Mouse (Mus musculus) MEL (cell line): ENCODE measurements around the gene Samd13. TPM values are rescaled to one million over a fixed set of nuclear protein-coding genes. Genes with fewer than 3 reads are reported as not detected.

Experiments
- DNase-seq: peaks from one replicate; pipeline ENCODE4 v3.0.0; 2011; ENCODE audit warnings: low read depth, low spot score
- H3K27ac ChIP-seq: 2 replicates; pipeline ENCODE4 v1.5.1; 2012; ENCODE audit warnings: low read depth, mild to moderate bottlenecking, control low read depth, low read length, moderate library complexity; ENCODE audit not compliant: control insufficient read depth
- H3K27me3 ChIP-seq, 2 experiments: fragments of 150-350 bp in 1 of 2; sonication (generic) in 1 of 2; 2 replicates each; pipeline ENCODE4 v1.6.1; 2012; ENCODE audit warnings: low read length in 2 of 2, mild to moderate bottlenecking in 2 of 2, improper control_type of control experiment in 1 of 2, moderate library complexity in 1 of 2; ENCODE audit not compliant: insufficient read depth in 2 of 2, control insufficient read depth in 1 of 2
- H3K36me3 ChIP-seq, 2 experiments: 2 replicates each; pipeline ENCODE4 v1.6.1; 2012 to 2014; ENCODE audit warnings: low read length in 2 of 2, improper control_type of control experiment in 1 of 2, inconsistent platforms in 1 of 2, mild to moderate bottlenecking in 1 of 2; ENCODE audit not compliant: insufficient read depth in 2 of 2, control insufficient read depth in 1 of 2
- H3K4me1 ChIP-seq, 2 experiments: fragments of 150-350 bp in 1 of 2; sonication (generic) in 1 of 2; 2 replicates each; pipeline ENCODE4 v1.6.1; 2012; ENCODE audit warnings: low read length in 2 of 2, improper control_type of control experiment in 1 of 2, mild to moderate bottlenecking in 1 of 2; ENCODE audit not compliant: insufficient read depth in 2 of 2, control insufficient read depth in 1 of 2
- H3K4me3 ChIP-seq, 2 experiments: fragments of 150-350 bp in 1 of 2; sonication (generic) in 1 of 2; 2 replicates each; pipeline ENCODE4 v1.5.1; 2012; ENCODE audit warnings: low read depth in 2 of 2, low read length in 2 of 2, mild to moderate bottlenecking in 2 of 2, moderate library complexity in 2 of 2, control low read depth in 1 of 2, improper control_type of control experiment in 1 of 2; ENCODE audit not compliant: control insufficient read depth in 1 of 2, insufficient read depth in 1 of 2
- H3K79me2 ChIP-seq: 2 replicates; pipeline ENCODE4 v1.6.1; 2012; ENCODE audit warnings: mild to moderate bottlenecking, low read length, moderate library complexity; ENCODE audit not compliant: control insufficient read depth, poor library complexity, insufficient read depth
- H3K9ac ChIP-seq: 2 replicates; pipeline ENCODE4 v1.6.1; 2012; ENCODE audit warnings: low read depth, mild to moderate bottlenecking, control low read depth, low read length, moderate library complexity; ENCODE audit not compliant: control insufficient read depth, poor library complexity, severe bottlenecking
- H3K9me3 ChIP-seq: fragments of 150-350 bp; sonication (generic); replicated peaks from 2 replicates; pipeline ENCODE4 v1.6.1; 2012; ENCODE audit warnings: mild to moderate bottlenecking, low read length, improper control_type of control experiment, moderate library complexity; ENCODE audit not compliant: insufficient read depth
- CHD1 ChIP-seq: IDR thresholded peaks from 2 replicates; pipeline ENCODE4 v1.6.1; 2012; ENCODE audit warnings: low read depth, mild to moderate bottlenecking, inconsistent platforms, low read length, improper control_type of control experiment
- CHD2 ChIP-seq: IDR thresholded peaks from 2 replicates; pipeline ENCODE4 v1.6.1; 2011; ENCODE audit warnings: low read length, improper control_type of control experiment
- CTCF ChIP-seq, 3 experiments: IDR thresholded peaks in 2 of 3; conservative IDR thresholded peaks in 1 of 3; 2 replicates each; pipeline ENCODE4 v1.5.1; 2011 to 2012; ENCODE audit warnings: low read length in 3 of 3, low read depth in 2 of 3, mild to moderate bottlenecking in 2 of 3, improper control_type of control experiment in 1 of 3, inconsistent platforms in 1 of 3, mixed read lengths in 1 of 3, moderate library complexity in 1 of 3; ENCODE audit not compliant: control insufficient read depth in 1 of 3, insufficient read depth in 1 of 3, poor library complexity in 1 of 3, severe bottlenecking in 1 of 3
- HCFC1 ChIP-seq: IDR thresholded peaks from 2 replicates; pipeline ENCODE4 v1.6.1; 2012; ENCODE audit warnings: low read depth, mild to moderate bottlenecking, inconsistent platforms, low read length, improper control_type of control experiment, moderate library complexity
- JUND ChIP-seq: IDR thresholded peaks from 2 replicates; pipeline ENCODE4 v1.6.1; 2011; ENCODE audit warnings: low read depth, mild to moderate bottlenecking, improper control_type of control experiment, low read length
- MAX ChIP-seq: IDR thresholded peaks from 2 replicates; pipeline ENCODE4 v1.6.1; 2011; ENCODE audit warnings: low read length, improper control_type of control experiment
- MYB ChIP-seq: IDR thresholded peaks from 2 replicates; pipeline ENCODE4 v1.6.1; 2011; ENCODE audit warnings: mild to moderate bottlenecking, low read depth, low read length, improper control_type of control experiment
- NRF1 ChIP-seq: IDR thresholded peaks from 2 replicates; pipeline ENCODE4 v1.6.1; 2014; ENCODE audit warnings: low read depth, mild to moderate bottlenecking, inconsistent platforms, low read length, improper control_type of control experiment, moderate library complexity; ENCODE audit not compliant: poor library complexity, insufficient read depth, severe bottlenecking
- POLR2A ChIP-seq, 2 experiments: IDR thresholded peaks; 2 replicates each; pipeline ENCODE4 v1.6.1; 2011 to 2012; ENCODE audit warnings: low read length in 2 of 2, mild to moderate bottlenecking in 2 of 2, control low read depth in 1 of 2, improper control_type of control experiment in 1 of 2, low read depth in 1 of 2, moderate library complexity in 1 of 2; ENCODE audit not compliant: control insufficient read depth in 1 of 2, insufficient read depth in 1 of 2, poor library complexity in 1 of 2
- POLR2AphosphoS2 ChIP-seq: IDR thresholded peaks from 2 replicates; pipeline ENCODE4 v1.6.1; 2011; ENCODE audit warnings: low read length, improper control_type of control experiment
- POLR2AphosphoS5 ChIP-seq: IDR thresholded peaks from 2 replicates; pipeline ENCODE4 v1.6.1; 2012; ENCODE audit warnings: low read depth, borderline replicate concordance, mild to moderate bottlenecking, inconsistent platforms, low read length, moderate library complexity, mixed read lengths
- RAD21 ChIP-seq: IDR thresholded peaks from 2 replicates; pipeline ENCODE4 v1.6.1; 2011; ENCODE audit warnings: mild to moderate bottlenecking, low read depth, low read length, improper control_type of control experiment
- SIN3A ChIP-seq: IDR thresholded peaks from 2 replicates; pipeline ENCODE4 v1.6.1; 2012; ENCODE audit warnings: low read length, improper control_type of control experiment, inconsistent platforms
- SMC3 ChIP-seq: IDR thresholded peaks from 2 replicates; pipeline ENCODE4 v1.6.1; 2011; ENCODE audit warnings: low read depth, low read length, improper control_type of control experiment
- TAL1 ChIP-seq: IDR thresholded peaks from 2 replicates; pipeline ENCODE4 v1.6.1; 2012; ENCODE audit warnings: mild to moderate bottlenecking, inconsistent platforms, low read length, moderate library complexity, mixed read lengths
- TCF12 ChIP-seq: IDR thresholded peaks from 2 replicates; pipeline ENCODE4 v1.6.1; 2014; ENCODE audit warnings: low read depth, mild to moderate bottlenecking, inconsistent platforms, low read length, improper control_type of control experiment, moderate library complexity
- UBTF ChIP-seq: IDR thresholded peaks from 2 replicates; pipeline ENCODE4 v1.6.1; 2012; ENCODE audit warnings: low read depth, mild to moderate bottlenecking, inconsistent platforms, low read length, improper control_type of control experiment, moderate library complexity, borderline replicate concordance; ENCODE audit not compliant: insufficient read depth
- USF1 ChIP-seq: IDR thresholded peaks from 2 replicates; pipeline ENCODE4 v1.6.1; 2014; ENCODE audit warnings: low read depth, mild to moderate bottlenecking, inconsistent platforms, low read length, improper control_type of control experiment, moderate library complexity
- ZMIZ1 ChIP-seq: IDR thresholded peaks from 2 replicates; pipeline ENCODE4 v1.6.1; 2012; ENCODE audit warnings: low read depth, mild to moderate bottlenecking, inconsistent platforms, low read length, improper control_type of control experiment, moderate library complexity
- polyA plus RNA-seq, 2 experiments: library from polyadenylated mRNA; stranded (reverse) in 1 of 2; unstranded in 1 of 2; fragments of >175 nt in 1 of 2; fragments of >200 nt in 1 of 2; gene quantifications; 2 replicates each; pipeline versions ENCODE4 v1.2.1 to v1.2.4; 2012; ENCODE audit warnings: low replicate concordance in 2 of 2, low read depth in 1 of 2; ENCODE audit not compliant: insufficient read length in 2 of 2, insufficient read depth in 1 of 2, missing spikeins in 1 of 2
- total RNA-seq: library from RNA; depleted of rRNA; stranded (reverse); fragments of 300-350 nt; gene quantifications from 2 replicates; pipeline ENCODE4 v1.2.3, GENCODE M21; 2012

The Samd13 gene
- total and polyA plus RNA-seq, 3 experiments: 1.1 to 1.2 TPM; not detected in 1

DNA sequence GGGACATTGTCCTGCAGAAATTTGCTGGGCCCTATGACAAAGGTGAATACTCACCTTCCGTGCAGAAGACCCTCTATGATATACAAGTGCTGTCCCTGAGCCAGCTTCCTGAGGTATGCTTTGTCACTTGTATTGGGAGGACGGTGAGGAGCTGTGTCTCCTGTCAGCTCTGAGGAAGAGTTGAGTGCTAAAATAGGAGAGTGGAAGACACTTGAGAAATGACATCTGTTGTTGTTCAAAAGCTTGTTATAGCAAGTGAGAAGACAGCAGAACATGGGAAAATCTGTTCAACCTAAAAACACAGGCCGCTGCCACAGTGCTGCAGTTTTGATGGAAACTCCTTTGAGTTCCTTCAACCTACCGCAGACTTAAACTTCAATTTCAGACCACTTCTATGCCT is 59.6 kb downstream of the Samd13 start:
- H3K27ac ChIP-seq: no peak overlapping the region

DNA sequence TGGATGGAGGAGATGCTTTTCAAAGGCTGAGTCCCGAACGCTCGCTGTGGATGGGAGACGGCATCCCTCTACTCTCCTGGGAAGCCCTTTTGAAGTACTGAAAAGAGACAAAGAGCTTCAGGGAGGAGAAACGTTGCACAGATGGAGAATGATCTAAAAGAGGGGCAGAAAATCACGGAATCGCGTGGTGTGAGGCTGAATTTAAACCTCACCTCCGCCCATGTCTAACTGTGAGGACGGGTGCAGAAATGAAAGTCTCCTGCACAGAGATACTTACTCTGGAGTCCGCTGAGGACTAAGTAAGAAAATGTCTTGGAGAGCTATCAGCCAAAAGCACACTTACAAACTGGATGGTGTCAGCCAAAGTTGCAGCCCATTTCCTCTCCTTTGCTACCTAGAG is 63.4 kb downstream of the Samd13 start:
- Histone ChIP-seq H3K27ac (no peak overlapping the region), H3K9ac (no peak overlapping the region), H3K79me2 (no peaks in the 10 kb centered on the region), H3K4me1 (peaks cover 3 to 10% of the 10 kb centered on the region in 2 experiments), H3K4me3 (no peak overlapping the region)
- no peak for DNase-seq
- no peak for TF ChIP-seq JUND
- no peak for TF ChIP-seq MYB
- no peak for TF ChIP-seq USF1
- no peak for TF ChIP-seq SMC3
- no peak for TF ChIP-seq POLR2AphosphoS5
- no peak for TF ChIP-seq CHD2
- no peak for TF ChIP-seq MAX
- no peak for TF ChIP-seq UBTF
- TF ChIP-seq ZMIZ1: no peak
- TF ChIP-seq POLR2A (IDR thresholded peaks at IDR 0.05; ENCODE audit: control insufficient read depth in 1 of 2, insufficient read depth in 1 of 2, low read depth in 1 of 2, low read length in 2 of 2, poor library complexity in 1 of 2): no peak
- no peak for TF ChIP-seq RAD21
- TF ChIP-seq CHD1: no peak
- no peak for TF ChIP-seq SIN3A
- no peak for TF ChIP-seq CTCF (IDR thresholded peaks at IDR 0.05 in 2 of 3, conservative IDR thresholded peaks at IDR 0.05 in 1 of 3; ENCODE audit: control insufficient read depth in 1 of 3, insufficient read depth in 1 of 3, low read depth in 2 of 3, low read length in 3 of 3, poor library complexity in 1 of 3, severe bottlenecking in 1 of 3)
- no peak for TF ChIP-seq HCFC1
- TF ChIP-seq POLR2AphosphoS2: no peak
- TF ChIP-seq, all 39 proteins: peak for 0
- Histone ChIP-seq H3K36me3 (peaks cover 0 to 9% of the 10 kb centered on the region in 2 experiments; a peak in 2 of 4 replicates), H3K9me3 (no peaks in the 10 kb centered on the region), H3K27me3 (peaks cover 0 to 5% of the 10 kb centered on the region in 2 experiments; a peak in 1 of 4 replicates)

More for the DNA sequence above, 59.6 kb downstream of the Samd13 start:
- TF ChIP-seq TCF12: no peak
- TF ChIP-seq NRF1: no peak
- no peak for TF ChIP-seq CHD1
- TF ChIP-seq TAL1: no peak
- H3K4me1 ChIP-seq: no peaks in the 10 kb centered on the region
- H3K27me3 ChIP-seq: peaks cover 0 to 5% of the 10 kb centered on the region in 2 experiments; a peak in 1 of 4 replicates
- H3K9me3 ChIP-seq: no peaks in the 10 kb centered on the region
- H3K9ac ChIP-seq: no peak overlapping the region
- H3K4me3 ChIP-seq: no peak overlapping the region
- no peaks in the 10 kb centered on the region for H3K79me2 ChIP-seq
- no peak for DNase-seq
- no peaks in the 10 kb centered on the region for H3K36me3 ChIP-seq
